Mouse (Mus musculus): ENCODE data around the gene Syt5. TPM values are rescaled to one million over a fixed set of nuclear protein-coding genes. Genes with fewer than 3 reads are reported as not detected.

The Syt5 gene
- total RNA-seq, 1 experiment from 2014 or later = not detected

GRCm38 (mm10) chr7:4507220-4507619 is 40.1 kb downstream of the Syt5 start:
- ATAC-seq (replicated peaks in 1 of 2; ENCODE audit: insufficient read depth in 1 of 2, low FRiP score in 2 of 2, low TSS enrichment in 1 of 2, low read depth in 1 of 2, poor library complexity in 2 of 2, severe bottlenecking in 2 of 2) = no peak

- peak; percentile 33 to 51; a peak in 2 of 4 replicates for ATAC-seq (replicated peaks in 1 of 2; ENCODE audit: insufficient read depth in 1 of 2, low FRiP score in 2 of 2, low TSS enrichment in 1 of 2, low read depth in 1 of 2, poor library complexity in 2 of 2, severe bottlenecking in 2 of 2)
Observed at GRCm38 (mm10) chr7:4504646-4505435, 42.5 kb downstream of the Syt5 start.

GRCm38 (mm10) chr7:4503858-4504257 is 43.5 kb downstream of the Syt5 start:
- 0 out of 4 replicates have a peak, but pooled peaks of 1 of the 2 experiments have one; percentile 23 for ATAC-seq (replicated peaks in 1 of 2; ENCODE audit: insufficient read depth in 1 of 2, low FRiP score in 2 of 2, low TSS enrichment in 1 of 2, low read depth in 1 of 2, poor library complexity in 2 of 2, severe bottlenecking in 2 of 2)

GRCm38 (mm10) chr7:4503100-4503499 is 44.2 kb downstream of the Syt5 start:
- no peak for ATAC-seq (replicated peaks in 1 of 2; ENCODE audit: insufficient read depth in 1 of 2, low FRiP score in 2 of 2, low TSS enrichment in 1 of 2, low read depth in 1 of 2, poor library complexity in 2 of 2, severe bottlenecking in 2 of 2)

- ATAC-seq (replicated peaks in 1 of 2; ENCODE audit: insufficient read depth in 1 of 2, low FRiP score in 2 of 2, low TSS enrichment in 1 of 2, low read depth in 1 of 2, poor library complexity in 2 of 2, severe bottlenecking in 2 of 2) = no peak
Observed at GRCm38 (mm10) chr7:4502421-4503090, 44.8 kb downstream of the Syt5 start.

GRCm38 (mm10) chr7:4501558-4502397 is 45.6 kb downstream of the Syt5 start, which contains the start of gene Ppp1r12c:
Ppp1r12c (minus strand) TSS chr7:4501680.
- peak; percentile 68 to 79 for ATAC-seq (replicated peaks in 1 of 2; ENCODE audit: insufficient read depth in 1 of 2, low FRiP score in 2 of 2, low TSS enrichment in 1 of 2, low read depth in 1 of 2, poor library complexity in 2 of 2, severe bottlenecking in 2 of 2)

GRCm38 (mm10) chr7:4500892-4501471 is 46.4 kb downstream of the Syt5 start:
- ATAC-seq (replicated peaks in 1 of 2; ENCODE audit: insufficient read depth in 1 of 2, low FRiP score in 2 of 2, low TSS enrichment in 1 of 2, low read depth in 1 of 2, poor library complexity in 2 of 2, severe bottlenecking in 2 of 2) = peak in 1 of 2 experiments; percentile 23; a peak in 2 of 4 replicates

GRCm38 (mm10) chr7:4499034-4499433 is 48.3 kb downstream of the Syt5 start:
- ATAC-seq (replicated peaks in 1 of 2; ENCODE audit: insufficient read depth in 1 of 2, low FRiP score in 2 of 2, low TSS enrichment in 1 of 2, low read depth in 1 of 2, poor library complexity in 2 of 2, severe bottlenecking in 2 of 2) = no peak

GRCm38 (mm10) chr7:4498251-4498650 is 49.1 kb downstream of the Syt5 start:
- ATAC-seq (replicated peaks in 1 of 2; ENCODE audit: insufficient read depth in 1 of 2, low FRiP score in 2 of 2, low TSS enrichment in 1 of 2, low read depth in 1 of 2, poor library complexity in 2 of 2, severe bottlenecking in 2 of 2) = peak in 1 of 2 experiments; percentile 15; a peak in 1 of 4 replicates

GRCm38 (mm10) chr7:4497271-4497903 is 50.0 kb downstream of the Syt5 start:
- no peak for ATAC-seq (replicated peaks in 1 of 2; ENCODE audit: insufficient read depth in 1 of 2, low FRiP score in 2 of 2, low TSS enrichment in 1 of 2, low read depth in 1 of 2, poor library complexity in 2 of 2, severe bottlenecking in 2 of 2)

- ATAC-seq (replicated peaks in 1 of 2; ENCODE audit: insufficient read depth in 1 of 2, low FRiP score in 2 of 2, low TSS enrichment in 1 of 2, low read depth in 1 of 2, poor library complexity in 2 of 2, severe bottlenecking in 2 of 2) = no peak
Observed at GRCm38 (mm10) chr7:4496468-4496867, 50.9 kb downstream of the Syt5 start.

- ATAC-seq (replicated peaks in 1 of 2; ENCODE audit: insufficient read depth in 1 of 2, low FRiP score in 2 of 2, low TSS enrichment in 1 of 2, low read depth in 1 of 2, poor library complexity in 2 of 2, severe bottlenecking in 2 of 2) = no peak
Observed at GRCm38 (mm10) chr7:4493991-4494390, 53.4 kb downstream of the Syt5 start.

GRCm38 (mm10) chr7:4492284-4493224 is 54.8 kb downstream of the Syt5 start:
- ATAC-seq (replicated peaks in 1 of 2; ENCODE audit: insufficient read depth in 1 of 2, low FRiP score in 2 of 2, low TSS enrichment in 1 of 2, low read depth in 1 of 2, poor library complexity in 2 of 2, severe bottlenecking in 2 of 2) = peak; percentile 95 to 99

GRCm38 (mm10) chr7:4491308-4491707 is 56.0 kb downstream of the Syt5 start:
- ATAC-seq (replicated peaks in 1 of 2; ENCODE audit: insufficient read depth in 1 of 2, low FRiP score in 2 of 2, low TSS enrichment in 1 of 2, low read depth in 1 of 2, poor library complexity in 2 of 2, severe bottlenecking in 2 of 2) = no peak
